19 mouse cellular contexts compared by ENCODE assay signal in the genomic region with DNA sequence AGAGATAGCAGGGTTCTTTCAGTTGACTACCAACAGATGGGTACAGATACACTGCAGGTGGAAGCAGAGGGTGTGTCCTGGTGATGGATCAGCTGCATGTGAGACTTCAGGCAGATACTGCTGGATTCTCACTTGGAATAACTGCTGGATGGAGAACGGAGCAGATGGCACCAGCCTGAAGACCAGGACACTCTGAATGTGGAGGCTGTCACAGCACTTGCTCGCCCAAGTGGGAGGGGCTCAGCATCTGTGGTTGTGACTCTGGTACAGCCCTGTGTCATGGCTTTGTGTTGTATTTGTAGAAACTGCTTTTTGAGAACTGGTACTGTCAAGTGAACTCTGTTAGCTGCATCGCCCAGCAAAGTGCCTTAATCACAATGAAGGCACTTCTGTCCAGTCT.
DNase-seq lines count a peak whose midpoint lies in the region; ATAC-seq and TF ChIP-seq lines count a peak whose summit lies in the region.
"Had no signal": no experiment of that assay in that cellular context is flagged by ENCODE, and none has a peak within 500 bp of the region (broad histone marks: within the 10 kb centered on the region; RNA-seq: fewer than 3 reads in every experiment).

No protein-coding gene starts in this region.

- H3K27me3 ChIP-seq in midbrain, embryonic 13.5 days, result no peaks in the 10 kb centered on the region
- H3K27me3 ChIP-seq in midbrain, embryonic 11.5 days (ENCODE audit: control insufficient read depth, insufficient read depth, low read length), result no peaks in the 10 kb centered on the region
- no peaks in the 10 kb centered on the region for H3K27me3 ChIP-seq in forebrain, postnatal 0 days (ENCODE audit: insufficient read depth, low read length)
- H3K27me3 ChIP-seq: limb, embryonic 13.5 days; megakaryocyte, embryonic 14.5 days had no signal

- no peak overlapping the region for H3K27ac ChIP-seq in midbrain, embryonic 13.5 days
- no peak overlapping the region for H3K27ac ChIP-seq in midbrain, embryonic 11.5 days (ENCODE audit: low read depth, low read length)
- no peak overlapping the region for H3K27ac ChIP-seq in forebrain, postnatal 0 days (ENCODE audit: low read depth, low read length)
- H3K27ac ChIP-seq: kidney, postnatal 0 days; left cerebral cortex, adult 2 months; limb, embryonic 13.5 days; liver, embryonic 14.5 days; stomach, postnatal 0 days had no signal

- no peaks in the 10 kb centered on the region for H3K9me3 ChIP-seq in midbrain, embryonic 13.5 days
- H3K9me3 ChIP-seq in midbrain, embryonic 11.5 days (ENCODE audit: control insufficient read depth, low read length), result no peaks in the 10 kb centered on the region
- no peaks in the 10 kb centered on the region for H3K9me3 ChIP-seq in forebrain, postnatal 0 days (ENCODE audit: low read length)
- H3K9me3 ChIP-seq: limb, embryonic 13.5 days; megakaryocyte, embryonic 14.5 days had no signal

- H3K9ac ChIP-seq in midbrain, embryonic 13.5 days (replicated peaks), result no peak overlapping the region
- no peak overlapping the region for H3K9ac ChIP-seq in midbrain, embryonic 11.5 days (ENCODE audit: low read length)
- no peak overlapping the region for H3K9ac ChIP-seq in forebrain, postnatal 0 days
- H3K9ac ChIP-seq: limb, embryonic 13.5 days; liver, embryonic 14.5 days had no signal

- TF ChIP-seq POLR2A in lung, adult 2 months (IDR thresholded peaks at IDR 0.05; ENCODE audit: borderline replicate concordance, extremely low read depth, low read depth, low read length), result no peak

- 0 out of 2 replicates have a peak, but pooled peaks have one; percentile 31 for ATAC-seq in midbrain, embryonic 13.5 days
- ATAC-seq in midbrain, embryonic 11.5 days (ENCODE audit: low FRiP score), result no peak
- peak; percentile 26; the same call in 1 of the 2 replicates for ATAC-seq in forebrain, postnatal 0 days
- ATAC-seq: lung, postnatal 0 days had no signal

- no peak for TF ChIP-seq CTCF in forebrain, postnatal 0 days (IDR thresholded peaks at IDR 0.05; ENCODE audit: low read depth)
- no peak for TF ChIP-seq CTCF in lung, adult 2 months (IDR thresholded peaks at IDR 0.05; ENCODE audit: insufficient read depth, low read length)

- H3K4me3 ChIP-seq in midbrain, embryonic 13.5 days (replicated peaks), result no peak overlapping the region
- no peak overlapping the region for H3K4me3 ChIP-seq in midbrain, embryonic 11.5 days (ENCODE audit: low read depth, low read length)
- no peak overlapping the region for H3K4me3 ChIP-seq in forebrain, postnatal 0 days (ENCODE audit: low read depth, low read length)
- no peak overlapping the region for H3K4me3 ChIP-seq in lung, adult 2 months (replicated peaks; ENCODE audit: extremely low read depth, low read depth, low read length)
- H3K4me3 ChIP-seq: left cerebral cortex, adult 2 months; limb, embryonic 13.5 days; megakaryocyte, embryonic 14.5 days had no signal

- H3K4me2 ChIP-seq in midbrain, embryonic 13.5 days (replicated peaks), result no peak overlapping the region
- H3K4me2 ChIP-seq in midbrain, embryonic 11.5 days, result no peak overlapping the region
- H3K4me2 ChIP-seq in forebrain, postnatal 0 days (ENCODE audit: low read depth), result no peak overlapping the region
- H3K4me2 ChIP-seq: limb, embryonic 13.5 days had no signal

- H3K4me1 ChIP-seq in midbrain, embryonic 13.5 days (replicated peaks), result peaks cover 14% of the 10 kb centered on the region
- H3K4me1 ChIP-seq in midbrain, embryonic 11.5 days (ENCODE audit: control insufficient read depth, insufficient read depth, low read length), result no peaks in the 10 kb centered on the region; the same call in 1 of the 2 replicates
- H3K4me1 ChIP-seq in forebrain, postnatal 0 days (ENCODE audit: insufficient read depth), result no peaks in the 10 kb centered on the region; the same call in 1 of the 2 replicates
- no peaks in the 10 kb centered on the region for H3K4me1 ChIP-seq in lung, adult 2 months (ENCODE audit: control insufficient read depth, insufficient read depth, low read length)
- H3K4me1 ChIP-seq: limb, embryonic 13.5 days; megakaryocyte, embryonic 14.5 days had no signal

- peak; percentile 2 to 9 for DNase-seq in frontal cortex, postnatal 36 days (ENCODE audit: low spot score in 2 of 2)
- no peak for DNase-seq in frontal cortex, postnatal 25 days (ENCODE audit: low spot score in 2 of 2)
- DNase-seq in midbrain, embryonic 11.5 days (ENCODE audit: low spot score, missing footprints), result no peak
- no peak for DNase-seq in forebrain, postnatal 0 days
- peak; percentile 13 to 34 for DNase-seq in layer of hippocampus, postnatal 10 days (ENCODE audit: low spot score in 2 of 2)
- DNase-seq in testis, postnatal 14 days (ENCODE audit: low spot score), result no peak
- no peak for DNase-seq in lung, adult 2 months
- DNase-seq: adrenal gland, postnatal 36 days; cerebellum, postnatal 36 days; kidney, adult 11 months; thymus, postnatal 4 days had no signal

- 94% methylated on average over 3 of the region's 3 CpGs for WGBS in midbrain, embryonic 13.5 days
- WGBS in midbrain, embryonic 11.5 days, result 88% methylated on average over 3 of the region's 3 CpGs
- 74% methylated on average over 3 of the region's 3 CpGs for WGBS in forebrain, postnatal 0 days
- WGBS in lung, adult 2 months, result 93% methylated on average over 3 of the region's 3 CpGs

- H3K36me3 ChIP-seq in midbrain, embryonic 13.5 days, result no peaks in the 10 kb centered on the region
- no peaks in the 10 kb centered on the region for H3K36me3 ChIP-seq in midbrain, embryonic 11.5 days (ENCODE audit: control insufficient read depth, insufficient read depth, low read length)
- no peaks in the 10 kb centered on the region for H3K36me3 ChIP-seq in forebrain, postnatal 0 days (ENCODE audit: insufficient read depth)
- H3K36me3 ChIP-seq: limb, embryonic 13.5 days had no signal

Comparison
In these comparisons a context has a peak if more than half of its experiments do, and no peak if none do; other contexts are left out.
1. DNase-seq: peak in frontal cortex, postnatal 36 days (2 of 2) and layer of hippocampus, postnatal 10 days (2 of 2); none in frontal cortex, postnatal 25 days (0 of 2), midbrain, embryonic 11.5 days (single experiment), forebrain, postnatal 0 days (single experiment), testis, postnatal 14 days (single experiment) and lung, adult 2 months (single experiment).